Mouse (Mus musculus) monocyte, adult 59 days (primary cell): Measurements from ENCODE around the gene Syt2. TPM values are rescaled to one million over a fixed set of nuclear protein-coding genes. Genes with fewer than 3 reads are reported as not detected.

Experiments used
- total RNA-seq, 2 experiments: library from RNA; stranded (reverse); gene quantifications; one replicate each; pipeline ENCODE4 v1.2.4; 2023

Syt2 gene
- not detected for total RNA-seq

DNA sequence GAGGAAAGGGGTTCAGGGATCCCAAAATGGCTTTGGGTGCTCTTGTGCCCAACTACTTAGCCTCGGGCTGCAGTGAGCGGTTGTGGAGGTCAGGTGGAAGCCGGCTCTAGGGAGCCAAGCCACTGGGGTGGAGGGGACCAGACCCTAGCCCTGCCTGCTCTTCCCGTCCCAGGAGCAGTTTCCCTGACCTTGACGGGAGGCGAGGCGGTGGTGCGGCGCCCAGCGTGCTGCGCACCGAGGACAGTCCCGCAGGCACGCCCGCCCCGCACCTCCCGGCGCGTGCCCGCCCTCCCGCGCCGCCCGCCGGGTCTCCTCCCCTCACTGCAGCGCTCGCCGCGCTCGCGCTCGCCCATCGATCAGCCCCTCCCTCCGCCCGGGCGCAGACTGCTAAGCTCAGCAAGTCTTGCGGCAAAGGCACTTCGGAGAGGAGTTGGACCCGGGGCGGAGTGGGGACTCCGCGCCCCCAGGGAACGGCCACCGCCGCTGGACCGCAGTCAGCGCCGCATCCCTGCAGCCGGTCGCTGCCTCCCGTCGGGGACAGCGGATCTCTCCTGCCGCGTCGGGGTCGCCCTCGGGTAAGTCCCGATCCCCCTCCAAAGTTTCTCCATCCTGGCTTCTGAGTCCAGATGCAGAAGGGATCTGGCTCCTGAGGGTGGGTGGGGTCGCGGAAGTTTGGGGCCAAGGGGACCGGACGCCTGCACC lies at the start of gene Syt2:
Gene Syt2 (plus strand): TSS at position 417 of the 702 bp plus-strand sequence.

Other genes starting within 250 kb of the Syt2 start
- gene Cyb5r1, start 241.1 kb upstream of the Syt2 start, total RNA-seq: 10 to 100 TPM; 74.8 to 77.0 TPM
- gene Adipor1, start 231.3 kb upstream of the Syt2 start, total RNA-seq: 100 to 1,000 TPM; 213 to 224 TPM
- gene Klhl12, start 191.1 kb upstream of the Syt2 start, total RNA-seq: 10 to 100 TPM; 13.2 to 14.6 TPM
- 10 to 100 TPM; 15.8 to 16.2 TPM for gene Rabif, start 152.0 kb upstream of the Syt2 start, total RNA-seq
- gene Mgat4e, start 97.0 kb upstream of the Syt2 start, total RNA-seq: not detected
- gene Kdm5b, start 86.5 kb upstream of the Syt2 start, total RNA-seq: 10 to 100 TPM; 32.4 to 34.0 TPM